Mouse (Mus musculus): ENCODE measurements around the gene Pofut1. TPM values are rescaled to one million over a fixed set of nuclear protein-coding genes. Genes with fewer than 3 reads are reported as not detected.

Pofut1 gene
- polyA plus RNA-seq, 1 experiment from 2014 or later = 6.2 TPM

DNA sequence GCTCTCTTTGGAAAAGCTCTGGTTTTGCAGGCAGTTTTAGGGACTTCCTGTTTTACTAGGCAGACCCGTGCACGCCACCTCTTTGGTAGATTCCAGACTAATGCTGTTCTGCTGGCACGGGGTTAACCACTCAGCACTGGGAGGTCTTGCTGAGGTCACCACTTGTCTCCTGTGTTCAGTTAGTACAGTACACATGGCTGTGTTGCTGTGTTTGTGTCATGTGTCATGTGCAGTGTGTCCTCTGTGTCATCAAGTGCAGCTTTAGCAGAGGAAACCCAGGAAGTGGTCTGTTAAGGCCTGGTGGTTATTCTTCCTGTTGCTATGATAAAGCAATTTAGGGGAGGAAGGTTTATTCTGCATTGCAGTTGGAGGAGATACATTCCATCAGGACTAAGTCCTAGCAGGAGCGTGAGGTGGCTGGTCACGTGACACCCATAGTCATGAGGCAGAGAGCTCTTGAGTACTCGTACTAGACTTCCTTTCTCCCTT, 26.5 kb upstream of the Pofut1 start:
- Histone ChIP-seq H3K4me3 (ENCODE audit: low read length) (no peak overlapping the region), H3K9me3 (ENCODE audit: control insufficient read depth, low read length) (no peaks in the 10 kb centered on the region), H3K9ac (ENCODE audit: low read length) (no peak overlapping the region), H3K27ac (ENCODE audit: low read length) (no peak overlapping the region), H3K36me3 (ENCODE audit: control insufficient read depth, insufficient read depth, low read length) (peaks cover 2% of the 10 kb centered on the region; the same call in 1 of the 2 replicates), H3K27me3 (ENCODE audit: control insufficient read depth, insufficient read depth, low read depth, low read length) (no peaks in the 10 kb centered on the region), H3K4me1 (replicated peaks; ENCODE audit: control insufficient read depth, insufficient read depth, low read length) (no peaks in the 10 kb centered on the region), H3K4me2 (ENCODE audit: low read depth, low read length) (no peak overlapping the region)
- WGBS = 37% methylated on average over 6 of the region's 6 CpGs
- peak; percentile 60; the same call in 1 of the 2 replicates for ATAC-seq (ENCODE audit: low read depth)

DNA sequence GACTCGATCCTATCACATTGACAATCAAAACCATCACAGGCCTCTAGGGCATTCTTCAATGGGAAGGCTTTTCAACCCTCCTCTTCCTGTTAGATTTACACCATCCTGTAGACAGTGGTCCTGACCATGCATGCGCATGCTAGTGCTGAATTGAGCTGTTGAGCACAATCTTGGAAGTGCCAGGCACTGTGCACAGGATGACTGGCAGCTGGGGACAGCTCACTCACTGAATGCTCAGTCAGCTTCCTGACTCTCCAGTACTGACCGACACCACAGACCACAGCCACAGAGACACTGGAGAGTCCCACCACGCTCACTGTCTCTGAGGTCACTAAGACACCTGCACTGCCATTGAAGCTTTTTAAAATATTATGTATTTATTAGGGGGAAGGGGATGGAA, 25.9 kb upstream of the Pofut1 start:
- no peak for ATAC-seq (ENCODE audit: low read depth)
- no peak overlapping the region for H3K9ac ChIP-seq (ENCODE audit: low read length)
- no peak overlapping the region for H3K4me2 ChIP-seq (ENCODE audit: low read depth, low read length)
- no peak overlapping the region for H3K27ac ChIP-seq (ENCODE audit: low read length)
- no peaks in the 10 kb centered on the region; the same call in 1 of the 2 replicates for H3K36me3 ChIP-seq (ENCODE audit: control insufficient read depth, insufficient read depth, low read length)
- no peaks in the 10 kb centered on the region for H3K9me3 ChIP-seq (ENCODE audit: control insufficient read depth, low read length)
- H3K4me1 ChIP-seq (replicated peaks; ENCODE audit: control insufficient read depth, insufficient read depth, low read length) = no peaks in the 10 kb centered on the region
- WGBS = 67% methylated on average over 4 of the region's 4 CpGs
- H3K4me3 ChIP-seq (ENCODE audit: low read length) = no peak overlapping the region
- no peaks in the 10 kb centered on the region for H3K27me3 ChIP-seq (ENCODE audit: control insufficient read depth, insufficient read depth, low read depth, low read length)

DNA sequence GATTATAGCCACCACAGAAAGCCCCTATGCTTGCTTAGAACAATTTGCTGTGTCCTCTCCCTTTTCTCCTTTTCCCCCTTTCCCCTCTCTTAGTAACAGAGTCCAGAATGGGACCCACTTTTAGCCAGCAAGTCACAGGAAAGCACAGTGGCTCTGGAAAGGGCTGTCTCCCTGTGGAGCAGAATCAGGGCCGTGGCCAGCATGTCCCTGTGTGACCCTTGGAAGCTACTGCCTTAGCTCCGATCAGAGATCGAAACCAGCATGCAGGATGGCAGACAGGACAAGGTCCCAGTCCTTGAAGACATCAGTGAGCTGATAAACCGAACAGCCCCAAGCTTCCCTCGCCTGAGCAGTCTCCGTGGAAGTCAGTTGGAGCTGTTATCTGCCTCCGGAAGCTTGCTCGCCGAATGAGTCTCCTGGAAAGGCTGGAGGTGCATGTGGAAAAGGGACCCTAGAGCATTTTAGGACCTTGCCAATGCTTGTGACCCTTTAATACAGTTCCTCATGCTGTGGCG, 23.4 kb upstream of the Pofut1 start:
- Histone ChIP-seq H3K27ac (ENCODE audit: low read length) (no peak overlapping the region), H3K4me3 (ENCODE audit: low read length) (no peak overlapping the region), H3K9me3 (ENCODE audit: control insufficient read depth, low read length) (no peaks in the 10 kb centered on the region), H3K36me3 (ENCODE audit: control insufficient read depth, insufficient read depth, low read length) (no peaks in the 10 kb centered on the region), H3K27me3 (ENCODE audit: control insufficient read depth, insufficient read depth, low read depth, low read length) (no peaks in the 10 kb centered on the region), H3K4me1 (replicated peaks; ENCODE audit: control insufficient read depth, insufficient read depth, low read length) (no peaks in the 10 kb centered on the region), H3K9ac (ENCODE audit: low read length) (no peak overlapping the region), H3K4me2 (ENCODE audit: low read depth, low read length) (no peak overlapping the region)
- no peak for ATAC-seq (ENCODE audit: low read depth)
- WGBS = 82% methylated on average over 10 of the region's 10 CpGs

DNA sequence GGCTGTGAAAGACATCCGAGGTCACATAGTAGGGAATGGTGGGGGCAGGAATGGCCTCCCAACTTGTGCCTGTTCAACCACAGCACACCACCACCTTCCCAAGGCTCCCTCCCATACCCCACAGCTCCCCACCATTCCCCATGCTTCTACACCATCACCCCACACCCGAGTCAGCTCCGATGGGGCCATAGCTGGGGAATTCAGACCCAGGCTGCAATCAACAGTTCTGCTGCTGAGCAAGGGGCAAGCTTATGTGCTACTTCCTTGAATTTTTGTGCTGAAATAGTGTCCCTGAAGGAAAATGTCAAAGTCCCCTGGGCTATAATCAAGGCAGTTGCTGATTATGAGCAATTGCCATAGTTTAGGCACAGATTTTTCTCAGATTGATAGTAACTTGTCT, 22.8 kb upstream of the Pofut1 start:
- H3K9me3 ChIP-seq (ENCODE audit: control insufficient read depth, low read length) = no peaks in the 10 kb centered on the region
- WGBS = 70% methylated on average over 3 of the region's 3 CpGs
- ATAC-seq (ENCODE audit: low read depth) = no peak

DNA sequence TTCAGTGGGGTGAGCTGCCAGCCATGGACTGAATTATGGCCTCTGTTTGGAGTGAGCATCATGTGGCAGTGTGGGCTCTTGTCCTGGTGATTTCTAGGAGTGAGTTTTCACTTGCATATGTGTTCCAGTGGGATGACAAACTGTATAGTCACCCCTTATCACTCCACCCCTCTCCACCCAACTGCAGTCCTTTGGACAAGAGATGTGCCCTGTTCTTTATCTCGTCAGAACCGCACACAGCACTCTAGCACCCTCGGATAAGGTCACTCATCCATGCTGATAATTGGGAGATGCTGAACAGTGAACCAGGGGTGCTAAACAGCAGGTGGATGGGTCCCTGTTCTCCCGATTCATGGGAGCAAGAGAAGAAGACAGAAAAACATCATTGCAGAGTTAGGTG, 19.7 kb upstream of the Pofut1 start:
- Histone ChIP-seq H3K36me3 (ENCODE audit: control insufficient read depth, insufficient read depth, low read length) (no peaks in the 10 kb centered on the region), H3K27ac (ENCODE audit: low read length) (no peak overlapping the region), H3K4me3 (ENCODE audit: low read length) (no peak overlapping the region), H3K27me3 (ENCODE audit: control insufficient read depth, insufficient read depth, low read depth, low read length) (no peaks in the 10 kb centered on the region), H3K4me2 (ENCODE audit: low read depth, low read length) (no peak overlapping the region), H3K4me1 (replicated peaks; ENCODE audit: control insufficient read depth, insufficient read depth, low read length) (peaks cover 11% of the 10 kb centered on the region), H3K9me3 (ENCODE audit: control insufficient read depth, low read length) (no peaks in the 10 kb centered on the region), H3K9ac (ENCODE audit: low read length) (no peak overlapping the region)
- no peak for ATAC-seq (ENCODE audit: low read depth)
- WGBS = 70% methylated on average over 4 of the region's 4 CpGs

More for the DNA sequence above, 22.8 kb upstream of the Pofut1 start:
- H3K4me2 ChIP-seq (ENCODE audit: low read depth, low read length) = no peak overlapping the region
- no peak overlapping the region for H3K4me3 ChIP-seq (ENCODE audit: low read length)
- no peak overlapping the region for H3K27ac ChIP-seq (ENCODE audit: low read length)
- H3K4me1 ChIP-seq (replicated peaks; ENCODE audit: control insufficient read depth, insufficient read depth, low read length) = no peaks in the 10 kb centered on the region
- no peaks in the 10 kb centered on the region for H3K36me3 ChIP-seq (ENCODE audit: control insufficient read depth, insufficient read depth, low read length)
- H3K9ac ChIP-seq (ENCODE audit: low read length) = no peak overlapping the region
- H3K27me3 ChIP-seq (ENCODE audit: control insufficient read depth, insufficient read depth, low read depth, low read length) = no peaks in the 10 kb centered on the region

DNA sequence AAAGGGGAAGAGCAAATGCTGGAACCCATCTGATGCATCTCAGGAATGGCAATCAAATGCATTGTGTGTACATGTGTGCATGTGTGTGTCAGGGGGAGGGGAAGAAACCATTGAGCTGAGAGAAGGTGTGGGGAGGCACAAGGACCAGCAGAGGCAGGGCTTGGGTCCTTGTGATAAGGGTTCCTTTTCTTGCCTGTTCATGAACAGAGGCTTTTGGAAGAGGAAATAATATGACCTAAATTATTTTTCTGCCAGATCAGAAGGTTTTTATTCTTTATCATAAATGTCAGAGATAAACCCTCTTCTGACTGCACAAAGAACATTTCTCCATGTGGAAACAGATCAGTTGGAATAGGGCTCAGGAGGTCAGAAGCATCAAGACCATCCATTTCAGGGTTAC, 19.2 kb upstream of the Pofut1 start:
- no peak overlapping the region for H3K4me3 ChIP-seq (ENCODE audit: low read length)
- no peak overlapping the region for H3K9ac ChIP-seq (ENCODE audit: low read length)
- peaks cover 11% of the 10 kb centered on the region for H3K4me1 ChIP-seq (replicated peaks; ENCODE audit: control insufficient read depth, insufficient read depth, low read length)
- H3K36me3 ChIP-seq (ENCODE audit: control insufficient read depth, insufficient read depth, low read length) = no peaks in the 10 kb centered on the region
- no peak for ATAC-seq (ENCODE audit: low read depth)
- H3K4me2 ChIP-seq (ENCODE audit: low read depth, low read length) = no peak overlapping the region
- no peaks in the 10 kb centered on the region for H3K27me3 ChIP-seq (ENCODE audit: control insufficient read depth, insufficient read depth, low read depth, low read length)
- H3K9me3 ChIP-seq (ENCODE audit: control insufficient read depth, low read length) = no peaks in the 10 kb centered on the region
- no peak overlapping the region for H3K27ac ChIP-seq (ENCODE audit: low read length)

DNA sequence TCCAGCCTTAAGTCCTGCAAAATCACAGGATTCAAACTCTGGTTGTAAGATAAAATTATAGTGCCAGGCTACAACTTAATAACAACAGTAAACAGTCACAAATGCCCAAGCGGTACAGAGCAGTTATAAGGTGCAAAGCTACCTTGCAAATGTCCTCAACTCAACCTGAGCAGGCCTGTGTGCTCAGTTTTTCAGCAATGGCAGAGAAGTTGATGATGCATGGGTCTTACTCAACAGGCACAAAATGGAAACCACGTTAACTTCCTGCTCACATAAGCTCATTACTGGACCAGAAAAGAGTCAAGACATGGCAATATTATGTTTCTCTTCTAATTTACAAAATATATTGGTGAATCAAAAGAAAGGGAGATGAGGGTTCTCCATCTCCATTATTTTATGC, 18.8 kb upstream of the Pofut1 start:
- H3K9ac ChIP-seq (ENCODE audit: low read length) = no peak overlapping the region
- no peak overlapping the region for H3K27ac ChIP-seq (ENCODE audit: low read length)
- H3K27me3 ChIP-seq (ENCODE audit: control insufficient read depth, insufficient read depth, low read depth, low read length) = no peaks in the 10 kb centered on the region
- no peak for ATAC-seq (ENCODE audit: low read depth)
- no peak overlapping the region for H3K4me3 ChIP-seq (ENCODE audit: low read length)
- 90% methylated on average over 2 of the region's 2 CpGs for WGBS
- H3K4me1 ChIP-seq (replicated peaks; ENCODE audit: control insufficient read depth, insufficient read depth, low read length) = peaks cover 11% of the 10 kb centered on the region
- no peak overlapping the region for H3K4me2 ChIP-seq (ENCODE audit: low read depth, low read length)
- no peaks in the 10 kb centered on the region for H3K36me3 ChIP-seq (ENCODE audit: control insufficient read depth, insufficient read depth, low read length)
- H3K9me3 ChIP-seq (ENCODE audit: control insufficient read depth, low read length) = no peaks in the 10 kb centered on the region

DNA sequence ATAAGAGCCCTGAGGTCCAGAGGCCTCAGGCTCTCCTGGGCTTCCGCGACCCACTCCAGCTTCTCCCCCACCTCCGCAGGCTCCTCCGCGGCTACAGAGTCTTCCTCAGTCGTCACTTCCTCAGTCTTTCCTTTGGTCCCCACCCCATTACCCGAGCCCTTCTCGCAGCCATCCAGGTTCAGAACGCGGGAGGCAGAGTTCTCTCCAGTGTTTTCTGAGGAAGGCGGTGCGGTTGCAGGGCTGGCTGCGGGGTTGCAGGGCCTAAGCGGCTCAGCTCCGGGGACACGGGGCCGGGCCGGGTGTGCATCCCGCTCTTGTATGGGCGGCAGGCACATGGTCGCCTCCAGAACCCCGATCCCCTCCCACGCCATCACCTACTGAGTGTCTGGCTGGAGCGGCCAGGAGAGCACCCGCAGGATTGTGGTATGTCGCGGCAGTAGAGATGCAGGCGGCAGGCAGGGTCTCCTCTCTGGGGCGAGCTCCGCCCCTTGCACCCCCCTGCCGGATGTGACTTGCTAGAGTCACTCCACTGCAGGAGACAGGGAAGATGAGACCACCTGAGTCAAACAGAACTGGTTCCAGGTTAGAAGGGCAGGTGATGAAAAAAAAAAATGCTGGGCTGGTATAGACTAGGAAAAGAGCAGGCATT, 16.3 kb upstream of the Pofut1 start, which contains the start of gene Tspyl3:
Tspyl3 (minus strand) TSS at position 496 of the 649 bp plus-strand sequence.
- H3K36me3 ChIP-seq (ENCODE audit: control insufficient read depth, insufficient read depth, low read length) = peaks cover 7% of the 10 kb centered on the region
- peak; percentile 76 for ATAC-seq (ENCODE audit: low read depth)
- peak within 1 kb of the TSS; percentile 79 for H3K9ac ChIP-seq (ENCODE audit: low read length)
- peak within 1 kb of the TSS; percentile 61 for H3K4me3 ChIP-seq (ENCODE audit: low read length)
- under 1% methylated on average over 31 of the region's 31 CpGs for WGBS
- H3K9me3 ChIP-seq (ENCODE audit: control insufficient read depth, low read length) = no peaks in the 10 kb centered on the region
- no peaks in the 10 kb centered on the region for H3K27me3 ChIP-seq (ENCODE audit: control insufficient read depth, insufficient read depth, low read depth, low read length)
- H3K27ac ChIP-seq (ENCODE audit: low read length) = peak within 1 kb of the TSS; percentile 47
- H3K4me2 ChIP-seq (ENCODE audit: low read depth, low read length) = peak within 1 kb of the TSS; percentile 74
- H3K4me1 ChIP-seq (replicated peaks; ENCODE audit: control insufficient read depth, insufficient read depth, low read length) = peaks cover 11% of the 10 kb centered on the region

DNA sequence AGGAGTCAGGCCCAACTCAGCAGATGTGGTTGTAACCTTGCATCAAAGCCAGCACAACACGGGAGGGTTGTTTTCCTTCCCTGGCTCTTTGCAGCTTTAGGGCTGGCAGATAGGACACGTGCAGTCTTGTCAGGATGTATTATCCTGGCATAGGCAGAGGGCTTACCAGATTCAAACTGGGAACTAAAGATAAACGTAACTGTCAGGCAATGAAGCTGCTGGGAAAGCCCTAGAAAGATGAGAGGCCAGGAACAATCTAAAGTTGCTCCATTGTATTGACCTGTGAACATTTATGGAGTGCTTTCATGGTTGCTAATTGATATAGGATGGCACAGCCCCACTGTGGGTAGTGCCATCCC, 15.8 kb upstream of the Pofut1 start:
- 4% methylated on average over 3 of the region's 3 CpGs for WGBS
- Histone ChIP-seq H3K4me3 (ENCODE audit: low read length) (peak overlapping the region; percentile 61), H3K27ac (ENCODE audit: low read length) (peak overlapping the region; percentile 47; the same call in 1 of the 2 replicates), H3K9me3 (ENCODE audit: control insufficient read depth, low read length) (no peaks in the 10 kb centered on the region), H3K4me2 (ENCODE audit: low read depth, low read length) (peak overlapping the region; percentile 74), H3K9ac (ENCODE audit: low read length) (peak overlapping the region; percentile 79), H3K27me3 (ENCODE audit: control insufficient read depth, insufficient read depth, low read depth, low read length) (no peaks in the 10 kb centered on the region), H3K36me3 (ENCODE audit: control insufficient read depth, insufficient read depth, low read length) (peaks cover 11% of the 10 kb centered on the region), H3K4me1 (replicated peaks; ENCODE audit: control insufficient read depth, insufficient read depth, low read length) (peaks cover 11% of the 10 kb centered on the region)
- no peak for ATAC-seq (ENCODE audit: low read depth)

Data from lung, embryonic 16.5 days (tissue).